Mouse (Mus musculus) large intestine, adult 2 months (tissue): ENCODE measurements around the gene Slc17a3. TPM values are rescaled to one million over a fixed set of nuclear protein-coding genes. Genes with fewer than 3 reads are reported as not detected.

ENCODE experiments used
- DNase-seq: peaks from one replicate; pipeline ENCODE4 v3.0.0-alpha.2; 2012; ENCODE audit warnings: low read depth, low spot score
- WGBS: fragments of 180-500 bp; shearing (Covaris S2); methylation state at CpG from one replicate; pipeline ENCODE4 v1.1.7; 2018; 5-methylcytosine and 5-hydroxymethylcytosine counted together
- polyA plus RNA-seq: library from polyadenylated mRNA; depleted of rRNA; stranded (reverse); fragments of >200 nt; gene quantifications from 2 replicates; pipeline ENCODE4 v1.2.3, GENCODE M21; 2012; rRNA removed

Slc17a3 gene
- polyA plus RNA-seq, 1 experiment, result not detected

DNA sequence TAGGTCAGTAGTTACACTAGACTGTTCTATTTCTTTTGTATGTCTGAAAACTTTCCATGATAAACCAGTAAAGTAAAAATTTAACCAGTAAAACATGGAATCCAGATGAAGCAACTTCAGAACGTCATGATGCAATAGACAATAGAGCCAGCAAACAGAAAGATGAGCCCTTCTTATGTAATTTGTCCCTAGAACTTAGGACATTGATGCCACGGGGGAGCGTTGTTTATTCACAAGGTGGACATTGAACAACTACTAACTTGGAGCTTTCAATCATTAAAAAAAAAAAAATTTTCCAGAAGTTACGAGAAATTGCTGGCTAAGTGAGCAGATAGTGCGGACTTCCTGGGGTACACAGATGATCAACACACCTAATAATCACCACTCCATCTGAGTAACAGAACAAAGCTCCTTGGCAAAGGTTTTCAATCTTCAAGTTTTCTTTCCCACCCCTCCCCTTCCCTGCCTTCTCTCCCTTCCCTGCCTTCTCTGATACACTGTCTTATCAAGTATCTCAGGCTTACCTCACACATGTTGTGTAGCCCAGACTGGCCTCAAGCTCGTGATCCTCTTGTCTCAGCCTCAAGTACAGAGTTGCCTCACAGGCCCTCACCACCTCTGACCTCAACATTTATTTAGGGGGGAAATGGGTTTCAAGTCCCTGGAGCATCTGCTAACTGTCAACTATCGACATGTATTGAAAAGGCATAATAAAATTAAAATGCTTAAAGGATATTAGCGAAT is 29.7 kb downstream of the Slc17a3 start:
- 75% methylated on average over 8 of the region's 8 CpGs for WGBS
- DNase-seq, result no peak

DNA sequence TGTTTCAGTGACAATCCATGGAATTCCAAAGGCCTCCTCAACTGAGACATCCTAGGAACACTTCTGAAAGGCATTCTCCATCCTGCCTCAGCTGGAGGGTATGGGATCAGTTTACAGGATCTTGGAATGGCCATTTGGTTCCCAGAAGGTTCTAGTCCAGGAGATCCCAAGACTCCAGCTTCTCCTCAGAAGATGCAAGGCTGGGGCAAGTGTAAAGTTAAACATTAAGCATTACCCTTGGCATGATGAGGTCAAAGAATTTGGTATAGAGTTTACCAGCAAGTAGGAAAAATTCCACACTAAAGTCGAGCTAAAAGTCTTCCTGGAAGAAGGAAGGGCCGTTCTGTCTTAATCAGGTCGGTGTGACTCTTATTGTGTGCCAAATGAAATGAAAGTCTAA is 30.8 kb downstream of the Slc17a3 start:
- DNase-seq, result no peak
- WGBS, result 45% methylated on average over 3 of the region's 3 CpGs

GRCm38 (mm10) chr13:23873141-23873540 is 33.9 kb downstream of the Slc17a3 start:
- WGBS, result 47% methylated on average over 5 of the region's 5 CpGs
- DNase-seq, result no peak

DNA sequence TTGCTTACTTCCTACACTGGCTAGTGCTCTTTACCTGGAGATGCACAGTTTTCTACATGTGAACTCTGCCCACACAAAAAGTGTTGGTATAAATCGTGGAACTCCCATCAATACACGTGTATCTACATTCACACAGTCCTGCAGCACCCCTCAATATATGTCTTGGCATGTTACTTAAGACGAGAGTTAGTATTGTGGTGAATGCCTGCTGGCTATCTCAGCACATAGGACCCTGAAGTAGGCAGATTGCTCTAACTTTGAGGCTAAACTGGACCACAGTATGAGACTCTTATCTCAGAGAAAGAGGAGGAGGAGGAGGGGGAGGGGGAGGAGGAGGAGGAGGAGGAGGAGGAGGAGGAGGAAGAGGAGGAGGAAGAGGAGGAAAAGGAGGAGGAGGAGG is 39.9 kb downstream of the Slc17a3 start:
- WGBS, result 71% methylated on average over 3 of the region's 3 CpGs
- no peak for DNase-seq

GRCm38 (mm10) chr13:23879636-23880035 is 40.4 kb downstream of the Slc17a3 start:
- DNase-seq, result no peak
- WGBS, result 71% methylated on average over 5 of the region's 5 CpGs

GRCm38 (mm10) chr13:23885540-23885939 is 46.3 kb downstream of the Slc17a3 start:
- no peak for DNase-seq
- 27% methylated on average over 2 of the region's 2 CpGs for WGBS

GRCm38 (mm10) chr13:23887026-23887725 is 47.9 kb downstream of the Slc17a3 start:
- WGBS, result 64% methylated on average over 3 of the region's 3 CpGs
- no peak for DNase-seq

DNA sequence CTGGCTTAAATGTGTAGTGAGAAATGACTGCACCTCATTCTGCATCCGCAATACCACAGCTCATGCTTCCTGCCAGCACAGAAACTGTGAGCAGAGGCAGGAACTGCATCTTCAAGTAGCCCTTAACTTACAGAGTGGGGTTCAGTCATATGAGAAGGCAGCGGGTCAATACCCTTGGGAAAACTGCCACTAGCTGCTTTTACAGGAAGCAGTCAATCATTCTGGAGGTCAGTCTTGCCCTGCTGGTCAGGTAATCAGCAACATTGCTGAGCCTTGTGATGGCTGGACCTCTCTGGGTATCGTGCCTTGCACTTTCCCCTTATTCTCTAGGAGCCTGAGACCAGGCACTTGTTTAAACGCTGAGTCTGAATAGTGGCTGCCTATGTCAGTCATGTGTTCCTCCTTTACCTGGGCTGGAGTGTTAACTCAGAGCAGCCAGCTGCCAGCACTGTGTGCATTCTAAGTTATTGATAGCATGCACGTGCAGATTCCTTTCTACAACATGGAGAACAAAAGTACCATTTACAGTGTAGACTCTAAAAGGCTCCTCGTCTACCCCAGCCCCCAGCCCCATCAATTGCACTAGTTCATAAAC is 49.9 kb downstream of the Slc17a3 start:
- WGBS, result 70% methylated on average over 6 of the region's 6 CpGs
- no peak for DNase-seq

- 56% methylated on average over 9 of the region's 9 CpGs for WGBS
- DNase-seq, result no peak
Observed at GRCm38 (mm10) chr13:23892592-23893268, 53.5 kb downstream of the Slc17a3 start.

DNA sequence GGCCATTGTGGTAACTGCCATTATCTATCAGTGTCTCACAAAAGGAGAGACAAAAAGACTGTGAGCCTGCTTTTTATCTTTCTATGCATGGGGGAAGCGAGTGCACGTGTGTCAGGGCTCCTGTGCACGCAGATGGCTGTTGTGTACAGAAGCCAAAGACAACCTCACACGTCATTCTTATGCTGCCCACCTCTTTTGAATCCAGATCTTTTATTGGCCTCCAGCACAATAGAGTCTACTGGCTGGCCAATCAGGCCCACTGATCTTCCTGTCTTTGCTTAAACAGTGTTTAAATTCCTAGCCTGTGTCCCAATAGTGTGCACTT is 54.0 kb downstream of the Slc17a3 start:
- WGBS, result 62% methylated on average over 4 of the region's 4 CpGs
- DNase-seq, result no peak

DNA sequence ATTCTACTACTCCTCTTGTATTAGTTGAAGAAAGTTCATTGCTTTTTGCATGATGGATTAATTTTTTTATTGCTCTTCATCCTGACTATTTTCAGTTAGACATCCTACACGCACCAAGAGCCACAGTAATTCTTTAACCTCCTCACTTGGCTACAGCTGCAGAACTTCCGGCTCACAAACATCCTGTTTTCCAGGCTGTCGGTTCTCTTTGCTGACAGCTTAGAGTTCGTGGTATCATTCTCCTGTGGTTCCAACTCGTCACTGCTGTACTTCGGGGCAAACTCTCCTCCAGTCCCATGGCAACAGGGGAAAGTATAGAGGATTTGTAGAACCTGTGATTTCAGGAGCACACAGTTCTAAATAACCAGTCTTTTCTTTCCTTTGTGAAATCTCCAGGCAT is 59.0 kb downstream of the Slc17a3 start:
- no peak for DNase-seq
- WGBS, result 58% methylated on average over 6 of the region's 6 CpGs

DNA sequence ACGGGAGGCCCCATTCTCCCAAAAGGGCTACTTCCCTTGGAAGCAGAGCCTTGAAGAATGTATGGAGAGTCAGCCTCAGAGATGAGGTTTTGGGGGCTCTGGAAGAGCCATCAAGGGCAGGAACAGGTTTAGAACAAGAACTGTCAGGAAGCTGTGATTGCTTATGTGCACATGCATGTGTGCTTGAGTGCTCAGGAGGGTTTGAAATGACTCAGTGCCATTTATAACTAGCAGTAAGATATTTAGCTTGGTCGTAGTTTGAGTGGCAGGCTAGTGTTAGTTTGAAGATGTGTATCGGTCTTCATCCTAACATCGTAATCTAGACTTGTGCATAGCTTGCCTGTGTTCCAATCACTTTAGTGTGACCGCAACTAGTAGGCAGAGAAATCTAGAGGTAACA is 67.7 kb downstream of the Slc17a3 start:
- WGBS, result 91% methylated on average over 5 of the region's 5 CpGs
- no peak for DNase-seq

DNA sequence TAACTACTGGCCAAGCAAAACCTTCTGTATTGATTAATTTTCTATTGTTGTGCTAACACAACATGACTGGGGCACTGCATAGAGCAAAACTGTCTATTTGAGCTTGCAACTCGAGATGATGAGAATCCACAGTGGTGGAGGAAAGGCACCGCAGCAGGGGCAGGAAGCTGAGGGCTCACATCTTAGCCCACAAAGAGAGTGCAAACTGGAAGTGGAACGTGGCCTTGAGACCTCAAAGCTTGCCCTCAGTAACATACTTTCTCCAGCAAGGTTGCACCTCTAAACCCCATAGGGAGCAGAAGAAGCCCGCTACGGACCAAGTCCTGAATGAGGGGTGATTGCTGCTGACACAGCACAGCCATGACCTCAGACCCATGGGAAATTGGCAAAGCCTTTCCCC is 70.9 kb downstream of the Slc17a3 start:
- DNase-seq, result no peak
- 51% methylated on average over 5 of the region's 5 CpGs for WGBS

Other genes with a start within 250 kb of the Slc17a3 start
- 1.9 and 2.5 TPM in 2 replicates for gene Hist1h2be, start 218.3 kb upstream of the Slc17a3 start, polyA plus RNA-seq
- 2.7 and 3.1 TPM in 2 replicates for gene Hist1h1e, start 216.9 kb upstream of the Slc17a3 start, polyA plus RNA-seq
- 1.2 TPM in 2 replicates for gene Hist1h2ac, start 155.5 kb upstream of the Slc17a3 start, polyA plus RNA-seq
- 279 and 296 TPM in 2 replicates for gene Hist1h2bc, start 155.2 kb upstream of the Slc17a3 start, polyA plus RNA-seq
- not detected in 2 replicates for gene Hist1h1t, start 143.6 kb upstream of the Slc17a3 start, polyA plus RNA-seq
- gene Hist1h4c, start 141.0 kb upstream of the Slc17a3 start, polyA plus RNA-seq, result 16.9 and 21.6 TPM in 2 replicates
- gene Hfe, start 128.6 kb upstream of the Slc17a3 start, polyA plus RNA-seq, result 6.3 and 7.7 TPM in 2 replicates
- gene Hist1h1c, start 100.6 kb upstream of the Slc17a3 start, polyA plus RNA-seq, result 50.3 and 59.2 TPM in 2 replicates
- 19.7 and 24.7 TPM in 2 replicates for gene Hist1h3c, start 93.8 kb upstream of the Slc17a3 start, polyA plus RNA-seq
- gene Hist1h2bb, start 92.7 kb upstream of the Slc17a3 start, polyA plus RNA-seq, result 13.5 and 18.0 TPM in 2 replicates
- 17.4 and 19.2 TPM in 2 replicates for gene Hist1h2ab, start 88.3 kb upstream of the Slc17a3 start, polyA plus RNA-seq
- gene Hist1h3b, start 87.2 kb upstream of the Slc17a3 start, polyA plus RNA-seq, result 22.1 and 33.6 TPM in 2 replicates
- 18.1 and 21.3 TPM in 2 replicates for gene Hist1h4b, start 82.4 kb upstream of the Slc17a3 start, polyA plus RNA-seq
- gene Hist1h4a, start 78.2 kb upstream of the Slc17a3 start, polyA plus RNA-seq, result 13.1 and 21.1 TPM in 2 replicates
- 16.1 and 17.5 TPM in 2 replicates for gene Hist1h3a, start 77.0 kb upstream of the Slc17a3 start, polyA plus RNA-seq
- 1.3 and 1.4 TPM in 2 replicates for gene Hist1h1a, start 75.8 kb upstream of the Slc17a3 start, polyA plus RNA-seq
- 0.71 and 4.1 TPM in 2 replicates for gene Trim38, start 69.5 kb upstream of the Slc17a3 start, polyA plus RNA-seq
- 0.07 TPM in 1 of 2 replicates, not detected in the other for gene Slc17a2, start 32.4 kb upstream of the Slc17a3 start, polyA plus RNA-seq
- not detected in 2 replicates for gene Slc17a1, start 28.3 kb downstream of the Slc17a3 start, polyA plus RNA-seq
- 29.5 and 45.4 TPM in 2 replicates for gene Slc17a4, start 75.6 kb downstream of the Slc17a3 start, polyA plus RNA-seq
- gene Hist1h2ba, start 94.7 kb downstream of the Slc17a3 start, polyA plus RNA-seq, result not detected in 2 replicates
- not detected in 2 replicates for gene Hist1h2aa, start 95.0 kb downstream of the Slc17a3 start, polyA plus RNA-seq
- gene Scgn, start 151.8 kb downstream of the Slc17a3 start, polyA plus RNA-seq, result 3.7 and 5.5 TPM in 2 replicates